ENCODE assay signal across 8 mouse cellular contexts in the genomic region with DNA sequence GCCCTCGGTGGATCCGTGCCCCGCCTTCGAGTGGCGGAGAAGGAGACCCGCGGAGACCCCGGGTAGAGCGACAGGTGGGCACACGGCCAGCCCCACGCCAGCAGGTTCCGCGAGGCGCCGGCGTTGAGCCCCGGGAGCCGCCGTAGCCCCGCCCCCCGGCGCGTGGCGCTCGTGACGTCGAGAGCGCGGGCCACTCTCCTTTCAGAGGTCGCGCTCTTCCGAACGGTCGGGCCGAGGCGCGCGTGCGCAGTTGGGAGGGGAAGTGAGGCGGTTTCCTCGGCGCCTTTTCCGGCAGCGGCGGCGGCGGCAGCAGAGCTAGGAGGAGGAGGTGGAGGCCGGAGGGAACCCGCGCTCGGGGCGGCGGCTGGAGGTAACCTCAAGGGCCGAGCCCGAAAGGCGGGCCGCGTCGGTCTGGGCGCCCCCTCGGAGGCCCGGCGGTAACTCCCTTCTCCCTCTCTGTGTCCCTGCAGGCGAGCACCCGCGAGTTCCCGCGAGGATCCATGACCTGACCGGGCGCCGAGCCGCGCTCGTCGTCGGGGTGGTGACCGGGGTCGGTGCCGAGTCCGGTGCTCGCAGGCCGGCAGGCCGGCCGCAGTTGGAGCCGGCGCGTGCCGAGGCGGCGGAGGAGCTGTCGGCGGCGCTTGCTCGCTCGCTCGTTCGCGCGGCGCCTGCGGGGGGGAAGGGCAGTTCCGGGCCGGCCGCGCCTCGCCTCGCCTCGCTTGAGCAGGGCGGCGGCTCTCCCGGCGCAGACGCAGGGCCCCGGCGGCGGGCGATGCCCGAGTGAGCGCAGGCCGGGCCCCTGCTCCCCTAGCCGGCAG. TPM values are rescaled to one million over a fixed set of nuclear protein-coding genes. Genes with fewer than 3 reads are reported as not detected.
DNase-seq lines count a peak whose midpoint lies in the region; ATAC-seq lines count a peak whose summit lies in the region.

Gene Arf6 (plus strand): TSS at position 297 of the 818 bp plus-strand sequence.
Gene Gm9887 (minus strand): TSS at position 605 of the 818 bp plus-strand sequence.

- H3K27me3 ChIP-seq in megakaryocyte, embryonic 14.5 days (replicated peaks), result no peaks in the 10 kb centered on the region

- peaks cover 27% of the 10 kb centered on the region for H3K36me3 ChIP-seq in megakaryocyte, embryonic 14.5 days (replicated peaks; ENCODE audit: low read length)

- peak within 1 kb of the TSS; percentile 99 for H3K4me3 ChIP-seq in megakaryocyte, embryonic 14.5 days (replicated peaks)

- peak; percentile 72 for ATAC-seq in common myeloid progenitor, adult 5-6 weeks (replicated peaks; ENCODE audit: low read depth, poor library complexity, severe bottlenecking)

- H3K4me1 ChIP-seq in megakaryocyte, embryonic 14.5 days, result peaks cover 29% of the 10 kb centered on the region

- DNase-seq in ZHBTc4 (ENCODE audit: low read depth, low spot score), result peak; percentile 99
- peak; percentile 95 to 98 for DNase-seq in gastrocnemius, adult 8-10 months (ENCODE audit: low spot score in 2 of 2)
- DNase-seq in hindlimb bud, embryonic 11.5 days (ENCODE audit: extremely low spot score, low read depth, low spot score), result peak; percentile 77
- peak; percentile 95 to 97 for DNase-seq in left cerebral cortex, adult 8-10 months (ENCODE audit: low spot score in 2 of 2)
- peak; percentile 97 to 99 for DNase-seq in right cerebral cortex, postnatal 10 days (ENCODE audit: low spot score in 2 of 2)
- DNase-seq in urinary bladder, postnatal 25 days (ENCODE audit: low spot score), result peak; percentile 100

- no peaks in the 10 kb centered on the region for H3K9me3 ChIP-seq in megakaryocyte, embryonic 14.5 days

RNA-seq across cellular contexts. Expression of gene Arf6, which starts in this region (rescaled TPM):
- 104 and 110 TPM in 2 replicates for total RNA-seq in common myeloid progenitor, adult 5-6 weeks (2017)
- 10 to 100 TPM; 18.4 to 23.3 (median 21.9) TPM for total RNA-seq in gastrocnemius, adult 8-10 months (2022)
- total RNA-seq in left cerebral cortex, adult 8-10 months (2022), result 10 to 100 TPM; 53.1 to 59.5 (median 56.7) TPM
- 211 and 251 TPM in 2 replicates for polyA plus RNA-seq in megakaryocyte, embryonic 14.5 days (2012; ENCODE audit: insufficient read depth, low replicate concordance)

RNA-seq across cellular contexts. Expression of gene Gm9887, which starts in this region (rescaled TPM):
- total RNA-seq in common myeloid progenitor, adult 5-6 weeks (2017), result 1.5 TPM in 1 of 2 replicates, not detected in the other
- under 1 TPM in 1 of 4 experiments, not detected in 3; 0.49 TPM for total RNA-seq in gastrocnemius, adult 8-10 months (2022)
- total RNA-seq in left cerebral cortex, adult 8-10 months (2022), result 1 to 10 TPM in 1 of 4 experiments, under 1 TPM in 1, not detected in 2; 0.87 to 1.6 TPM
- polyA plus RNA-seq in megakaryocyte, embryonic 14.5 days (2012; ENCODE audit: insufficient read depth, low replicate concordance), result 3.3 and 4.8 TPM in 2 replicates

Comparison
In these comparisons a context has a peak if more than half of its experiments do, and no peak if none do; other contexts are left out.
1. Peak in every context shown above with its lines: DNase-seq, ATAC-seq and H3K4me3 ChIP-seq.